Mouse (Mus musculus) megakaryocyte, embryonic 14.5 days (primary cell): Measurements from ENCODE around the gene Klhl25.
"Not testable (repeated sequence)": the region's sequence is repeated elsewhere in the genome, so short reads cannot be mapped to it uniquely, and the experiment has no call there.

Experiments used
- FLI1 ChIP-seq: IDR thresholded peaks from 2 replicates; pipeline ENCODE4 v1.6.1; 2012; ENCODE audit warnings: low read length, inconsistent platforms, mixed read lengths
- GATA1 ChIP-seq: IDR thresholded peaks from 3 replicates; pipeline ENCODE4 v1.6.1; 2012; ENCODE audit warnings: mixed read lengths, low read length, inconsistent platforms, borderline replicate concordance

GRCm38 (mm10) chr7:75915550-75915949 is 67.4 kb downstream of the Klhl25 start:
- TF ChIP-seq GATA1, FLI1: not testable (repeated sequence)
